Mouse (Mus musculus) adrenal gland, postnatal 36 days (tissue): ENCODE data around the gene Speer4f1. TPM values are rescaled to one million over a fixed set of nuclear protein-coding genes. Genes with fewer than 3 reads are reported as not detected.
"Not testable (repeated sequence)": the region's sequence is repeated elsewhere in the genome, so short reads cannot be mapped to it uniquely, and the experiment has no call there.

Experiments
- DNase-seq, 2 experiments: peaks; one replicate each; pipeline ENCODE4 v3.0.0; 2021; ENCODE audit warnings: mixed read lengths in 1 of 2
- long read RNA-seq, 2 experiments: library from polyadenylated mRNA; stranded (forward); transcript quantifications; one replicate each; pipeline ENCODE4 v2.0.0; 2021; ENCODE audit warnings: borderline sequencing depth in 2 of 2
- total RNA-seq, 2 experiments: library from RNA; stranded (reverse); gene quantifications; 2 replicates each; pipeline ENCODE4 v1.2.3; 2021

The Speer4f1 gene
- not detected for total RNA-seq
- long read RNA-seq, experiment 1 = 0 reads
- long read RNA-seq, experiment 2 = 0 reads

GRCm38 (mm10) chr5:17475798-17476197 lies at the start of gene Speer4f1:
Gene Speer4f1 (plus strand): TSS chr5:17476098.
- DNase-seq = not testable (repeated sequence)

GRCm38 (mm10) chr5:17426930-17427329 lies 49.0 kb upstream of the Speer4f1 start:
- no peak for DNase-seq

GRCm38 (mm10) chr5:17434721-17435120 lies 41.2 kb upstream of the Speer4f1 start:
- DNase-seq = no peak

- DNase-seq = peak in 1 of 2 experiments; percentile 11
Measured at GRCm38 (mm10) chr5:17436209-17436608, 39.7 kb upstream of the Speer4f1 start.

- DNase-seq = peak in 1 of 2 experiments; percentile 9
Measured at GRCm38 (mm10) chr5:17439487-17440102, 36.3 kb upstream of the Speer4f1 start.

GRCm38 (mm10) chr5:17454059-17454458 lies 21.8 kb upstream of the Speer4f1 start:
- DNase-seq = no peak

GRCm38 (mm10) chr5:17454952-17455586 lies 20.8 kb upstream of the Speer4f1 start:
- no peak for DNase-seq

- no peak for DNase-seq
Measured at GRCm38 (mm10) chr5:17456671-17457070, 19.2 kb upstream of the Speer4f1 start.

- not testable (repeated sequence) for DNase-seq
Measured at GRCm38 (mm10) chr5:17468120-17468519, 7.8 kb upstream of the Speer4f1 start.

GRCm38 (mm10) chr5:17476476-17476875 lies 578 bp downstream of the Speer4f1 start:
- DNase-seq = no peak

GRCm38 (mm10) chr5:17489894-17490293 lies 14.0 kb downstream of the Speer4f1 start:
- DNase-seq = no peak

GRCm38 (mm10) chr5:17495616-17496015 lies 19.7 kb downstream of the Speer4f1 start:
- DNase-seq = no peak

- no peak for DNase-seq
Measured at GRCm38 (mm10) chr5:17496650-17497049, 20.8 kb downstream of the Speer4f1 start.

- DNase-seq = no peak
Measured at GRCm38 (mm10) chr5:17499873-17500329, 24.0 kb downstream of the Speer4f1 start.

GRCm38 (mm10) chr5:17500866-17501265 lies 25.0 kb downstream of the Speer4f1 start:
- DNase-seq = no peak

GRCm38 (mm10) chr5:17505540-17505939 lies 29.6 kb downstream of the Speer4f1 start:
- DNase-seq = no peak

- no peak for DNase-seq
Measured at GRCm38 (mm10) chr5:17508038-17508437, 32.1 kb downstream of the Speer4f1 start.

Other genes starting within 250 kb of the Speer4f1 start
- gene Speer4f2, start 102.9 kb upstream of the Speer4f1 start, total RNA-seq = not detected
- gene Sema3c, start 98.2 kb downstream of the Speer4f1 start, total RNA-seq = 10 to 100 TPM; 12.4 to 16.4 TPM